Mouse (Mus musculus): ENCODE data around the gene Camsap2. TPM values are rescaled to one million over a fixed set of nuclear protein-coding genes. Genes with fewer than 3 reads are reported as not detected.
A peak's percentile ranks its signal among the peaks of the same experiment; 100 is the strongest.

Gene Camsap2
- 33.3 and 33.4 TPM in 2 replicates for polyA plus RNA-seq (2016; fragmentation: Nextera tagmentation; extraction: Ambion mirVana)

- Histone ChIP-seq H3K27ac (peak within 1 kb of the TSS; percentile 98), H3K27me3 (0 out of 2 replicates have a peak, but pooled peaks cover 9% of the 10 kb centered on the region), H3K36me3 (replicated peaks) (no peaks in the 10 kb centered on the region), H3K4me3 (replicated peaks) (peak within 1 kb of the TSS; percentile 96), H3K9me3 (no peaks in the 10 kb centered on the region), H3K9ac (peak within 1 kb of the TSS; percentile 87), H3K4me2 (peak within 1 kb of the TSS; percentile 79), H3K4me1 (peaks cover 37% of the 10 kb centered on the region)
- under 1% methylated on average over 93 of the region's 121 CpGs for WGBS
- peak; percentile 97 for ATAC-seq (ENCODE audit: low FRiP score)
Observed at GRCm38 (mm10) chr1:136345454-136346372, at the start of gene Camsap2. Gene Camsap2, minus strand, starts transcription at chr1:136346104.

GRCm38 (mm10) chr1:136395073-136395472, 49.2 kb upstream of the Camsap2 start:
- Histone ChIP-seq H3K4me3 (replicated peaks) (no peak overlapping the region), H3K4me2 (peak overlapping the region; percentile 45)
- 35% methylated on average over 5 of the region's 5 CpGs for WGBS

GRCm38 (mm10) chr1:136394506-136394905, 48.6 kb upstream of the Camsap2 start:
- 38% methylated on average over 10 of the region's 10 CpGs for WGBS
- ATAC-seq (ENCODE audit: low FRiP score) = peak; percentile 51; the same call in 1 of the 2 replicates
- no peaks in the 10 kb centered on the region for H3K27me3 ChIP-seq
- no peaks in the 10 kb centered on the region for H3K9me3 ChIP-seq
- no peaks in the 10 kb centered on the region for H3K36me3 ChIP-seq (replicated peaks)
- peak overlapping the region; percentile 45 for H3K4me2 ChIP-seq
- H3K27ac ChIP-seq = no peak overlapping the region
- no peak overlapping the region for H3K9ac ChIP-seq
- no peaks in the 10 kb centered on the region for H3K4me1 ChIP-seq
- H3K4me3 ChIP-seq (replicated peaks) = peak overlapping the region; percentile 16; the same call in 1 of the 2 replicates

More at GRCm38 (mm10) chr1:136395073-136395472, 49.2 kb upstream of the Camsap2 start:
- ATAC-seq (ENCODE audit: low FRiP score) = 0 out of 2 replicates have a peak, but pooled peaks have one; percentile 51
- Histone ChIP-seq H3K27ac (no peak overlapping the region), H3K36me3 (replicated peaks) (no peaks in the 10 kb centered on the region), H3K9me3 (no peaks in the 10 kb centered on the region), H3K4me1 (no peaks in the 10 kb centered on the region), H3K27me3 (no peaks in the 10 kb centered on the region), H3K9ac (no peak overlapping the region)

GRCm38 (mm10) chr1:136386914-136387313, 41.0 kb upstream of the Camsap2 start:
- no peaks in the 10 kb centered on the region for H3K36me3 ChIP-seq (replicated peaks)
- no peak overlapping the region for H3K4me2 ChIP-seq
- no peaks in the 10 kb centered on the region for H3K27me3 ChIP-seq
- no peaks in the 10 kb centered on the region for H3K4me1 ChIP-seq
- WGBS = 41% methylated on average over 5 of the region's 6 CpGs
- no peaks in the 10 kb centered on the region for H3K9me3 ChIP-seq
- no peak for ATAC-seq (ENCODE audit: low FRiP score)
- H3K9ac ChIP-seq = no peak overlapping the region
- no peak overlapping the region for H3K27ac ChIP-seq
- no peak overlapping the region for H3K4me3 ChIP-seq (replicated peaks)

GRCm38 (mm10) chr1:136381583-136381982, 35.7 kb upstream of the Camsap2 start:
- Histone ChIP-seq H3K4me1 (no peaks in the 10 kb centered on the region), H3K36me3 (replicated peaks) (no peaks in the 10 kb centered on the region), H3K4me3 (replicated peaks) (no peak overlapping the region), H3K27me3 (no peaks in the 10 kb centered on the region), H3K4me2 (no peak overlapping the region), H3K27ac (no peak overlapping the region), H3K9ac (no peak overlapping the region), H3K9me3 (no peaks in the 10 kb centered on the region)
- no peak for ATAC-seq (ENCODE audit: low FRiP score)
- WGBS = 85% methylated on average over 5 of the region's 5 CpGs

DNA sequence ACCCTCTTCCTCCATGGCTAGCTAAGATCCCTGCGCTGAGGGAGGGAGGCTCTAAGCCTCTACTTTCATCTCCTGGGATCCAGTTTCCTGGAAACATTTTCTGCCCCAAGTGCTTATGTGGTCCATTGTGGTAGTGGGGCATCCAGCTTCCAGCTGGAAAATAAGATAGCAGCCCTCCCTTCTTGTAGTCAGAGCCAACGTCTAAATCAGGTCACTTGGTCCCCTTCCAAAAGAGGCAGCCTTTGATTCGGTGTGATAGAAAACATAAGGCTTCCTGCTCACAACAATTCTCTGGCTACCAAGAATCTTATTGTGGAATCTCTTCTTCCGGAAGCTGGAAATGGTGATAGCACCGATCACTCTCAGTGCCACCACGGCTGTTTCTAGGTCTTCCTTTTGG, 35.3 kb upstream of the Camsap2 start:
- Histone ChIP-seq H3K4me1 (no peaks in the 10 kb centered on the region), H3K9me3 (no peaks in the 10 kb centered on the region), H3K9ac (no peak overlapping the region), H3K27me3 (no peaks in the 10 kb centered on the region), H3K4me2 (no peak overlapping the region), H3K4me3 (replicated peaks) (no peak overlapping the region), H3K36me3 (replicated peaks) (no peaks in the 10 kb centered on the region), H3K27ac (no peak overlapping the region)
- 86% methylated on average over 6 of the region's 6 CpGs for WGBS
- no peak for ATAC-seq (ENCODE audit: low FRiP score)

DNA sequence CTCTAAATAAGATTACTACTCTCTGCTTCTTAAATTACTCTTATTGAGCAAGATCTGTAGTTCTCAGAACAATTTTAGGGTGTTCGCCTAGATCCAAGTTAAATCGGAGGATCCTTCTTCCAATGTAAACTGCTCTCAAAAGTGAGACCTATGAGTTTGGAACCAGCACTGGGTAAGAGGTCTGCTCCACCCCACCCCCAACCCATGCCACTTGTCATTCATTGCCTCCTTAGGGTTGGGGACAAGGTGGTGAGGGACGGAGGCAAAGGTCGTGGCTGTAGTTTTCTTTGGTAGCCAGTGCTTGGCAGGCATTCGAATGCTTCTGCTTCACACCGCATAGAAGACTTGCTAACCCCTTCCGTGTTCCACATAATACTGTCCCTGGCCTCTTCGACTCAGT, 34.7 kb upstream of the Camsap2 start:
- Histone ChIP-seq H3K27ac (no peak overlapping the region), H3K36me3 (replicated peaks) (no peaks in the 10 kb centered on the region), H3K27me3 (no peaks in the 10 kb centered on the region), H3K9me3 (no peaks in the 10 kb centered on the region), H3K4me2 (no peak overlapping the region), H3K4me3 (replicated peaks) (no peak overlapping the region), H3K4me1 (no peaks in the 10 kb centered on the region), H3K9ac (no peak overlapping the region)
- no peak for ATAC-seq (ENCODE audit: low FRiP score)
- WGBS = 89% methylated on average over 8 of the region's 8 CpGs

- Histone ChIP-seq H3K27me3 (no peaks in the 10 kb centered on the region), H3K9me3 (no peaks in the 10 kb centered on the region), H3K27ac (no peak overlapping the region), H3K36me3 (replicated peaks) (no peaks in the 10 kb centered on the region), H3K9ac (no peak overlapping the region), H3K4me3 (replicated peaks) (no peak overlapping the region), H3K4me1 (no peaks in the 10 kb centered on the region), H3K4me2 (no peak overlapping the region)
- ATAC-seq (ENCODE audit: low FRiP score) = no peak
- 91% methylated on average over 4 of the region's 4 CpGs for WGBS
Observed at GRCm38 (mm10) chr1:136380161-136380560, 34.3 kb upstream of the Camsap2 start.

- H3K27me3 ChIP-seq = no peaks in the 10 kb centered on the region
- no peaks in the 10 kb centered on the region for H3K4me1 ChIP-seq
- H3K36me3 ChIP-seq (replicated peaks) = no peaks in the 10 kb centered on the region
- H3K4me3 ChIP-seq (replicated peaks) = no peak overlapping the region
- H3K27ac ChIP-seq = no peak overlapping the region
- no peak overlapping the region for H3K4me2 ChIP-seq
- no peak for ATAC-seq (ENCODE audit: low FRiP score)
- no peak overlapping the region for H3K9ac ChIP-seq
- no peaks in the 10 kb centered on the region for H3K9me3 ChIP-seq
- WGBS = 89% methylated on average over 7 of the region's 7 CpGs
Observed at GRCm38 (mm10) chr1:136379261-136379660, 33.4 kb upstream of the Camsap2 start.

DNA sequence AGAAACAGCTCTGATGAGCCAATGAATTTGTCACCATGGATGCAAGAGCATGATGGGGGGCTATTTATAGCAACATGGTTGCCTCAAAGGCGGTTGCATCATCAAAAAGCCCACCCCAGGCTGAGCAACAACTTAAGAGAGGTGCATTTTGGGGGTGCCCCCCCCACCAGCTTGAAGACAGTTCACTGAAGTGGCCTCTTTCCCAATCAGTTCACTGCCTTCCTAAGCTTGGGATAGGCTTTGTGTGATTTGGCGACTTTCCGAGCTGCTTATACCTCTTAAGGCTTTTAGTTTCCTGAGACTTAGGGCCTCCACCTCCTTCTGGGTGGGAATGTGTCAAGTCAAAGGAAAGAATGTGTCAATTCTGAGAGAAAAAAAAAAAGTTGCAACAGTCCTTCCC, 20.1 kb upstream of the Camsap2 start:
- 68% methylated on average over 3 of the region's 3 CpGs for WGBS
- Histone ChIP-seq H3K36me3 (replicated peaks) (no peaks in the 10 kb centered on the region), H3K4me2 (no peak overlapping the region), H3K4me1 (peaks cover 20% of the 10 kb centered on the region), H3K27me3 (no peaks in the 10 kb centered on the region), H3K9ac (no peak overlapping the region), H3K9me3 (no peaks in the 10 kb centered on the region), H3K4me3 (replicated peaks) (no peak overlapping the region), H3K27ac (no peak overlapping the region)
- ATAC-seq (ENCODE audit: low FRiP score) = no peak

DNA sequence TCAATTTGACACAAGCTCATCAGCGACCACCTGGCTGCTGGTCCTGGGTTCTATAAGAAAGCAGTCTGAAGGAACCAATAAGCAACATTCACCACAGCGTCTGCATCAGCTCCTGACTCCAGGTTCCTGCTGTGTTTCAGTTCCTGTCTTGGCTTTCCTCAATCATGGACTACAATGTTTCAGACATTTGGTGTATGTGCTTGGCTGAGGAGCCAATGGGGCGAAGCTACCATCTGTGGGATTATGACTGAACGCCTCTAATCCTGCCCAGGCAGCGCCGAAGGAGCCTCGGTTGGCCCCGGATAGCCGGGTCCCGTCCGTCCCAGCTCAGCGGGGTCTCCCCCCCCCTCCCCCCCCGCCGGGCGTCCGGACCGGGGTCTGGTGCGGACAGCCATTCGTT, 18.8 kb upstream of the Camsap2 start:
- Histone ChIP-seq H3K27ac (no peak overlapping the region), H3K4me2 (no peak overlapping the region), H3K9me3 (no peaks in the 10 kb centered on the region), H3K36me3 (replicated peaks) (no peaks in the 10 kb centered on the region), H3K27me3 (no peaks in the 10 kb centered on the region), H3K9ac (no peak overlapping the region), H3K4me3 (replicated peaks) (no peak overlapping the region), H3K4me1 (peaks cover 18% of the 10 kb centered on the region)
- ATAC-seq (ENCODE audit: low FRiP score) = no peak
- WGBS = 51% methylated on average over 19 of the region's 19 CpGs

- 0 out of 2 replicates have a peak, but pooled peaks have one; percentile 49 for ATAC-seq (ENCODE audit: low FRiP score)
- Histone ChIP-seq H3K4me2 (0 out of 2 replicates have a peak overlapping the region, but pooled peaks have one; percentile 13), H3K27me3 (no peaks in the 10 kb centered on the region), H3K36me3 (replicated peaks) (no peaks in the 10 kb centered on the region), H3K4me3 (replicated peaks) (no peak overlapping the region), H3K27ac (peak overlapping the region; percentile 43), H3K4me1 (peaks cover 18% of the 10 kb centered on the region), H3K9ac (no peak overlapping the region), H3K9me3 (no peaks in the 10 kb centered on the region)
- WGBS = 42% methylated on average over 6 of the region's 6 CpGs
Observed at GRCm38 (mm10) chr1:136363035-136363434, 17.1 kb upstream of the Camsap2 start.
